Mouse (Mus musculus) G1E-ER4 (cell line): ENCODE results near the gene Rras. TPM values are rescaled to one million over a fixed set of nuclear protein-coding genes. Genes with fewer than 3 reads are reported as not detected.

Experiments used
- GATA1 ChIP-seq: IDR thresholded peaks from one replicate; pipeline ENCODE4 v1.8.0; 2012; ENCODE audit warnings: low read length, inconsistent platforms
- polyA plus RNA-seq: library from polyadenylated mRNA; stranded (reverse); fragments of >175 nt; gene quantifications from 2 replicates; pipeline ENCODE4 v1.2.3, GENCODE M21; 2012

Rras gene
- polyA plus RNA-seq, 1 experiment: 9.1 TPM

DNA sequence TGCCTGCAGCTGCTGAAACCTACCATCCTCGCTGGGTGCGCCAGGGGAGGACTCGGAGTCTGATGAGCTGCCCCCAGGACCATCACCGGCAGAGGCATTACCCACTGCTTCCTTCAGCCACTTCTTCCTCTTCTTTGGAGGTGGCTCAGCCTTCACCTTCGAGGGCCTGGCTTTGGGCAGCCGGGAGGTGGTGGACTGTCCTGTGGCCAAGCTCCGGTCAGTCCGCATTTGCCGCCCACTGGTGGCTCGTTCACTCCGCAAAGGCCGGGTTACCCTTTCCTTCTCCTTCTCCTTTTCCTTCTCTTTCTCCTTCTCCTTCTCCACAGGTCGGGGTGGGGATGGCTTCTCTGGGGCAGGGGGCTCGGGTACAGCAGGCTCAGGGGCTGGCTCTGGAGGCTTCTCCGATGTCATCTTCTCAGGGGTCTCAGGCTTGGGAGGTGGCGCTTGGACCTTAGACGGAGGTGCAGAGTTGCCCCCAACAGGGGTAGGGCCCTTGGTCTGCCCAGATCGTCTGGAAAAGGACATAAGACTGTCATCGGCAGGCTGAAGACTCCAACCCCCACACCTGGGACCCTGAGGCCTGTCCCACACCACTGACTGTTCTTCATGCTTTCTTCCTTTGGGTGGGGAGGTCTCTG, 16.1 kb downstream of the Rras start:
- no peak for TF ChIP-seq GATA1

DNA sequence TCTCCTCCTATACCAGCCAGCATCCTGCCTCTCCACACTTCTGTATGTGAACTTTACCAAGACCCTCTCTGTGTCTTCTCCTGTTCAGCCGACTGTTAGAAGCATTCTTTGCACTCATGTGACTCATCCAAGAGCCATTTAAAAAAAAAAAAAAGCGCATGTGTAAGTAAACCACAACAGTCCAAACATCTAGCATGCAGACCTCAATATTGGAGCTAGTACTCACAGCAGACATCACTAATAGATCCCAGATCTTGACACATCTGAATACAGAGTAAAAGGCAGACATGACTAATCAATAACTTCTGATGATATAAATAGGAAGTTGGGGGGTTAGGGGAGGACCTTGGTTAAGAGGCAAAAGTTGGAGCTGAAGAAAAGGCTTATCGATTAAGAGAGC, 17.9 kb downstream of the Rras start:
- no peak for TF ChIP-seq GATA1

DNA sequence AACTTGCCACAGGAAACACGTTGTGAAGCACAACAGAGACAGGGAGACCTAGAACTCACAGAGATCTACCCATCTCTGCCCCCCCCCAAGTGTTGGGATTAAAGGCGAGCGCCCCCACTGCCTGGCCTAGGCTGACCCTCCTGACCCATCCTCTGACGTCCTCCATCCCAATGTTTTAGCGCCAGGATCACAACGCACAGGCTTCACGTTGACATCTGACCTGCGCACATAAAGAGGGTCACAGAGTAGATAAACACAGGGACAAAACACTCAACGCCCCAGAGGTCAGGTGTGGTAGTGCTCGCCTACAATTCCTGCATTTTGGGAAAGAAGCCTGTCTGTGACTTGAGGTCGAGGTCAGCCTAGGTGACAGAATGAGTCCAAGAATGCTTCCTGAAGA, 18.9 kb downstream of the Rras start:
- TF ChIP-seq GATA1: no peak

DNA sequence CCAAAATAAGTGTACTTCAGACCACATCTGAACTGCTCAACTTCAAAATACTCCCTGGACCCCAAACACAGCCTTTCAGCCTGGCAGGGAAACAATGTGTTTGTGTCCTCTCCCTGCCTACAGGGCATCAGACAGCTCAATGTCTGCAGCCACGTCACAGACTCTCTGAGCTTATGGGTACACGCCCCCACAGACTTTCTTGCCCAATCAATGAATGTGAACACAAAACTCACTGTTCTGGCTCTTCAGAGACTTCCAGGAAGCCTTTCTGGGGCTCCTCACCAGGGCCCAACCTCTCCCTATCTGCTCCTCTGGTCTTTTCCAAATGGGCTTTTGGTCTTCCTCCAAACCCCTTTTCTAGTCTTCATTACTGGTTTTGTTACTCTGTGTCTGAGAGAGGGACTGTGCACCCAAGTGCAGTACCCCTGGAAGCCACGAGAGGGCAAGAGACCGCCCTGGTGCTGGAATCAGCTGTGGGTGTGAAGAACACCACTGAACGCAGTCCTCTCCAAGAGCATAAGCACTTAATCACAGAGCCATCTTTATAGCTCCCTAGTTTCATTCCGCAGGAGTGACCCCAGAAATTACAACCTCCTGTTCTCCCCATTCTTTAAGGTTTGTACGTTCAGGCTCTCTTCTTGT, 20.1 kb downstream of the Rras start:
- TF ChIP-seq GATA1: no peak

DNA sequence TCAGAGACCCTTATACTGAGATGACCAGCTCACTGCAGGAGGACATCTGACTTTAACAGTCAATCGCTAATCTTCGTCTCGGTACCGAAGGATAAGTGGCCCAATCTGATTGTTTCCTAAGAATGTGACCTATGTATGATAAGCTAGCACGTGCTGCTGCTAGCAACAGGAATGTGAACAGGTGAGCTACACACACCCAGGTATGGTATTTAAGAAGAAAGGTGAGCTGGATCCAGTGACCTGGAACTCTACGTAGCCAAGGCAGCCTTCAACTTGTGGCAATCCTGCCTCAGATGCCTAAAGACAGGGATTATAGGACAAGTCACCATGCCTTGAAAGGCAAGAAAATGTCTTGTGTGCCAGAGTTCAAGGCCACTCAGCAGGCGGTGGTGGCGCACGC, 20.6 kb downstream of the Rras start:
- TF ChIP-seq GATA1: no peak

DNA sequence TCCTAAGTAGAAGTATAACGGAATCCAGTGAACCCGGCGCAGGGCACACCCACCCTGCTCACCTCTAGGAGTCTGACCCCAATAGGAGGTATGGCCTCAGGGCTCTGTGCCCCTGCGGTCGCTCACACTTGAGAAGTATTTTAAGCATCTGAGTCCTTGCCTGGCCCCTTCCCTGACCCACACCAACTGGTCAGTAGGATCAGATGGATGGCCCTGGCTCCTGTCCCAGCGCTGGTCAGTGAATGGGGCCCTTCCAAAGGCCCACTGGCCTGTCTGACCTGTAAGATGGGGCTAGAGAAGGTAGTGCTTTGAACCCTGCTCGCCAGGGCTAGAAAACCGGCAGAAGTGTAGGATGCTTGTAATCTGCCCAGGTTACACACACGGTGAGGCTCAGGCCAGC, 23.1 kb downstream of the Rras start:
- no peak for TF ChIP-seq GATA1

DNA sequence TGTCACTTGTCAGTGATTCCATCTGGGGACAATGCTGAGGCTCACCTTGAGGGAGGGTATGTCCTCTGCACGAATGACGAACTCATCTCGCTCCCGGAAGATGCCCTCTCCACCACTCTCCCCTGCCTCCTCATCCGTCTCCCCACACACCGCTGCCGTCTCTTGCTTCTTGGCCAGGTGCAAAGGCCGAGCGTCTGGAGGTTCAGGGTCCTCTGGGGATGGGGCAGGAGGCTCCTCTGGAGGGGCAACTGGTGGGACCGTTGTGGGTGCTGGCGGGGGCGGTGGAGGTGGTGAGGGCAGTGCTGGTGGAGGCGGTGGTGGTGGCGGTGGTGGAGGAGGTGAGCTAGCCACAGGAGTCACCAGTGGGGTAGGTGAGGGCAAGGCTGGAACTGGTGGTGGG, 25.5 kb downstream of the Rras start:
- no peak for TF ChIP-seq GATA1

DNA sequence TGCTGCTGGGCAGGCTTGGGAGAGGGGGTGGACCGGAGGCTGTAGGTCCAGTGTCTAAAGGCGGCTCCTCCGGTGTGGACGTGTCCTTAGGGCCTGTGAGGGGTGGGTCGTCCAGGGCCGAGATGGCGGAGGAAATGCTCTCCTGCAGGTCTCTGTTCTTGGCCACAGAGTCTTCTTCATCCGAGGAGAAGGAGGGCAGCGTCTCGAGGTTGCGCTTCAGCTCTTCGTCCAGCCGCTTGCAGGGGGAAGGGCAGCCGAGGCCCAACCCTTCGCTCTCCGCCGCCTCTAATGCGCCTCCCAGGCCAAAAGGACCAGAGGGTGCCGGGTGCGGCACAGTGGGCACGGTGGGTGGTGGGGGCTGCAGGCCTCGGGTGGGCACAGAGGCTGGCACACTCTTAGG, 28.0 kb downstream of the Rras start:
- TF ChIP-seq GATA1: no peak

DNA sequence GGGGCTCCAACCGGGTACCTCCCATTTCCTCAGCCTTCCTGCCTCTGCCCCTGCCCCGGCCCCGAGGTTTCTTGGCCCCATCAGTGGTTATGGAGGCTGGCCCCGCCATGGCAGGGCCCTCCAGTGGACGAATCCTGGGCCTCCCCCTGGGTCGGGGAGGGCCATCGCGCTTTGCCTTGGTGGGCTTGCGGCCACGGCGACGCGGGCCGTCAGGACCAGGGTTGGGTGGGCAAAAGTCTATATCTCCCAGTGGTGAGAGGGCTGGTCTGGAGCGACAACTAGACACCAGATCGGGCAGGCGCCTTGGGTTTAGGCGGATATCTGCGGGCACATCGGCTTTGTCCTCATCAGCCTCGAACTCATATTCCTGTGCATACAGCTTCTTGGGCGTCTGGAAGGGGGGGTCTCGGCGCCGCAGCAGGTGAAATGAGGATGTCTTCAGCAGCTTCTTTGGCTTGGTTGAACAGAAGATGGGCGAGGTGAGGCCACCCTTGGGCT, 29.1 kb downstream of the Rras start:
- no peak for TF ChIP-seq GATA1

DNA sequence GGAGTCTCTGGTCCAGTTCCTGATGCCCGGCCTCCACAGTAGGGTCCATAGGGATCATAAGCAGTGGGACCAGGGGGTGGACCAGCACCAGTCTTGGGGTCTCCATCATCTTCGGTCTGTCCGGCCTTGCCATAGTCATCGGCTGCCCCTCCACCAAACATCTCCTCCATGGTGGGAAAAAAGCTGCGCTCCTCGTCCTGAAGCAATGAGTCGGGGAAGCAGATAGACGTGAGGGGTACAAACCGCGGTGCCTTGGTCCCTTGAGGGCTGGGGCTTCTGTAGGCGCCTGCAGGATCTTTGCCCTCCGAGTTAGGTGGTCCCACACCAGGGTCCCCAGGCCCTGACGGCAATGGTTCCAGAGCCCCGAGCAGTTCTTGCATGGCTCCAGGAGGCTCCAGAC, 29.7 kb downstream of the Rras start:
- TF ChIP-seq GATA1: no peak

DNA sequence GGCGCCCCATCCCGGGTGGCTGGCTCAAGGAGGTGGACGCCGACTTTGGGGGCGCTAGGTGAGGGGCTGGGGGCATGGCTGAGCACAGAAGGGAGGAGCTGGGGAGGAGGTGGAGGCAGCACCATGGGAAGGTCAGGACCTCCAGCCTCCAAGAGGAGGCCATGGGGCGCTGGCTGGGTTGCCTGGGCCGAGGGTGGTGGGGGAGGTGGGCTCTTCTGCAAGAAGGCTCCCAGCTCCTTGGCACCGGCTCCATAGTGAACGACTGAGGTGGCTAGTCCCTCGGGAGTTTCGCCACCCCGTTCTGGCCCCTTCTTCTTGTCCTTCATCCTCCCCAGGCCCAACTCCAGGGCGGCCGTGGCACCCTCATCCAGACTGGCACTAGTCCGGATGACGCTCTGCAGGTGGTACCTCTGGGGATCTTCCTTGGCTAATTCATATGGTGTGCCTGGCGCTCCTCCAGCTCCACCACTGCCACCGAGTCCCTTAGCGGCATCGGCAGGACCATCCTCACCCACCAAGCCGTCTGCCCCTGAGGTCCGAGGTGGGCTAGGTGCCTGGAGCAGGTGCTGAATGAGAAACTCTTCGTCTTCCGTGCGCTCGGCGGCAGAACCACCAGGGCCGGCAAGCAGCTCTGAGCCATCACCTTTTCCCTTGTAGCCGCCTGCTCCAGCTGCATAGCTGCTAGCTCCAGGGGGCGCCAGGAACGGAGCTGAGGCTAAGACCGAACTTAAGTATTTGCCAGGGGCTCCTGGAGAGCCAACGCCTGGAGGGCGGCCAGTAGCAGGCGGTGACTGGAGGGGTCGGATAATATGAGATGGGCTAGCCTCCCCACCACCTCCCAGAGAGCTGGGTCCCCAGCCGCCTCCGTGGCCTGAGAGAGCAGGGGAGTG, 30.5 kb downstream of the Rras start:
- TF ChIP-seq GATA1: no peak

DNA sequence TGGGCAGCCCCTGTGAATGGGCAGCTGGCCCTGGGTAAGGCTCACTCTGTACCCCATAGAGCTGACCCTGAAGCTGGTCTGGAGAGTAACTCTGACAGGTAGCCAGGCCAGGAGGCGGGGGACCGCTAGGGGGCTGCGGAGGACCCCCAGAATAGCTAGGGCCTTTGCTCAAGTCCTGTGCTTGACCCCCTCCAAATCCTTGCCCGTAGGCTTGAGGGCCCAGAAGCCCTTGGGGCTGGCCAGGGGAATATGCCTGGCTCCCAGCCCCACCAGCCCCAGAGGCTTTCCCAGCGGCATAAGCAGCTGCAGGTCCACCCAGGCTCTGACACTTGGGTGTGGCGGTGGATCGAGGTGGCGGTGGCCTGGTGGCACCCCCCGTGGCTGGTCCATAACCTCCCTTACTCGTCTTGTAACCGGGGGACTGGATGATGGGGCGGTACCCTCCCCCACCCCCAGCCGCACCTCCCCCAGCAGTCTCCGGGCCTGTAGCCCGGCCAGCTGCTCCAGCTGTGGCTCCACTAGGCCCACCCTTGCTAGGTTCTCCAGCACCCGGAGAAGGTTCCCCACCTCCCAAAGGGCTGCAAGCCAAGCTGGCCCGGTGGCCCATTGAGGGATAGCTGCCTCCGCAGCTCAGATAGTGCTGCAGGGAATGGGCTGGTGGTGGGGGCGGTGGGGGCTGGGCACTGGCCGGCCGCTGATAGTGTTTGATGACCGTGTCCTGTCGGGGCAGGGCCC, 31.3 kb downstream of the Rras start:
- no peak for TF ChIP-seq GATA1

DNA sequence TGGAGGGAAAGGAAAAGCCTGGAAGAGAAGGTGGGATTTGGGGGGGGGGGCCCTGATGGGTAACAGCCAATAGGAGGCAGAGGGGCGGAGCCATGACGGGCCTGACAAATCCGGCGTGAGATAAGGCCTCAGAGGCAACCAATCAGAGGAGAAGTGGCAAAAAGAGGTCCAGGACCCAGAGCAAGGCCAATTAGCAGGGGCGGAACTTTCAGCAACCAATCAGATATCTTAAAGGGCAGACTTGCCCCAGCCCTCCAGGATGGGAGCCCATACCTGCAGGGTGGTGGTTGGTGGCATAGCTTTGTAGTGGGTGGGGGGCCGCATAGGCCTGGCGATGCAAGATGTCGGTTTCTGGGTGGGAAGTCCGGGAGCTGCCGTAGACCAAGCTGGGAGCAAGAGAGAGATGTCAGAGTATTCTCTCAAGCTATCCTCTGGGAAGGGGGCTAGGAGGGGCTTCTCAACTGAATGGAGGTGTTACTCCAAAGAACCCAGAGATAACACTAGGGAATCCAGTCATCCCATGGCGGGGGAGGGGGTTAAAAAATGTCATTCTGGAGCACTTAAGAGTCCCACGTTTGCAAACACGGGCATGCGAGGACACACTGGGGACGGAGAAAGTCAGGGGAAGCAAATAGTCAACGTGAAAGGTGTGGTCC, 33.3 kb downstream of the Rras start:
- no peak for TF ChIP-seq GATA1

DNA sequence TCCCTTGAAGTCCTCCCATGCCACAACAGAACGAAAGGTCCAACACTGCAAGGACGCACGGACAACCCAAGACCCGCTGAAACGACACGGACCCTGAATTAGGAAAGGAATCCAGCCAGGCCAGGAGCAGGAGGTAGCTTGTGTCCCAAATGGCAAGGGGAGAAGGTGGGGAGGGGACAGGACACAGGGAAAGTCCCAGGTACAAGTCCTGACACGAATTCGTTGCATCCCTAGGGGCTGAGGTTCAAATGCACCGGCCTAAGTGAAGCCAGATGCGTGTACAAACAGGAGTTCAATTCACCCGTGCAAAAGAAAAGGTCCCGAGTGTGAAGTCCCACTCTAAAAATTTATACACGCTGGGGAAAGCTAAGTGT, 33.8 kb downstream of the Rras start:
- no peak for TF ChIP-seq GATA1

DNA sequence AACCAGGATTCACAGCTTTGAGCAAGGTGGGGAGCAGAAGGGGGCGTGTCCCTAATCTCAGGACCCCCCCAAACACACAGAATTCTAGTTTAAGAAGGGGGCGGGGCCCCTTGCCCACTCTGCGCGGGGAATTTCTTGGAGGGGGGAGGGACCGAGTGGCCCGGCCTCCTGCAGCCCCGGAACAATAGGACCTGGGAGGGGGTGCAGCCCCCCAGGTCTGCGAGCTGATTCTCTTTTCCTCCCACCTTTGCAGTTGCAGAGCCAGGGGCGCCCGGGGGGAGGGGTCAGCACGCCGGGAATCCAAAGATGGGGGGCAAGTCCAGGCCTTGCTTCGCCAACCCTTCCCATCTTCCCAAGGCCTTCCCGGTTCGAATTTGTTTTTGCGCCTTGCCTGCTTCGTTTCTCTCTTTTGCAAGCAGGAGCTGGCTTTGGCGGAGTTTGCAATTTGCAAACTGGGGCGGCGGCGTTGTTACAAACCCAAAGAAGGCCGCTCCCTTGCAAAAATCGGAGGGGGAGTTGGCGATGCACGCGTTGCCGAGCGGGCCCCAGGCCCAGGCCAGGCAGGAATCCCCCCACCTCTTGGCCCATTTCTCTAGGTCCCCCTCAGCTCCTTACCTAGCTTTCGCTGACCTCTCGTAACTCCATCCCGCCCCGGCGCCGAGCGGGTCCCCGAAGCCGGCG, 34.6 kb downstream of the Rras start:
- no peak for TF ChIP-seq GATA1
